Mouse (Mus musculus) embryo, embryonic 10 days (tissue): Measurements from ENCODE around the gene Sorbs1.

ENCODE experiments used
- DNase-seq: peaks from one replicate; pipeline ENCODE4 v3.0.0-alpha.2; 2015; ENCODE audit warnings: low spot score

The Sorbs1 gene

GRCm38 (mm10) chr19:40259485-40259884, 254.1 kb downstream of the Sorbs1 start:
- no peak for DNase-seq

- no peak for DNase-seq
Observed at GRCm38 (mm10) chr19:40257396-40257795, 256.2 kb downstream of the Sorbs1 start.

- DNase-seq: no peak
Observed at GRCm38 (mm10) chr19:40256376-40257050, 257.1 kb downstream of the Sorbs1 start.

GRCm38 (mm10) chr19:40255561-40255960, 258.0 kb downstream of the Sorbs1 start:
- no peak for DNase-seq

- DNase-seq: no peak
Observed at GRCm38 (mm10) chr19:40254741-40255140, 258.8 kb downstream of the Sorbs1 start.

- DNase-seq: peak; percentile 60
Observed at GRCm38 (mm10) chr19:40253768-40254167, 259.8 kb downstream of the Sorbs1 start.

- no peak for DNase-seq
Observed at GRCm38 (mm10) chr19:40251115-40251514, 262.5 kb downstream of the Sorbs1 start.

GRCm38 (mm10) chr19:40249352-40249751, 264.2 kb downstream of the Sorbs1 start:
- DNase-seq: no peak

- DNase-seq: no peak
Observed at GRCm38 (mm10) chr19:40248476-40248875, 265.1 kb downstream of the Sorbs1 start.

- DNase-seq: peak; percentile 36
Observed at GRCm38 (mm10) chr19:40247268-40247666, 266.3 kb downstream of the Sorbs1 start.

- no peak for DNase-seq
Observed at GRCm38 (mm10) chr19:40246646-40247267, 266.8 kb downstream of the Sorbs1 start.
